Mouse (Mus musculus) c-Kit-positive CD71-positive TER-119-negative erythroid progenitor cells, embryonic 14.5 days (primary cell): ENCODE data around the gene Olfr730.

Experiments
- DNase-seq: peaks from one replicate; pipeline ENCODE4 v3.0.0-alpha.2; 2013; ENCODE audit warnings: low read depth

Gene Olfr730

DNA sequence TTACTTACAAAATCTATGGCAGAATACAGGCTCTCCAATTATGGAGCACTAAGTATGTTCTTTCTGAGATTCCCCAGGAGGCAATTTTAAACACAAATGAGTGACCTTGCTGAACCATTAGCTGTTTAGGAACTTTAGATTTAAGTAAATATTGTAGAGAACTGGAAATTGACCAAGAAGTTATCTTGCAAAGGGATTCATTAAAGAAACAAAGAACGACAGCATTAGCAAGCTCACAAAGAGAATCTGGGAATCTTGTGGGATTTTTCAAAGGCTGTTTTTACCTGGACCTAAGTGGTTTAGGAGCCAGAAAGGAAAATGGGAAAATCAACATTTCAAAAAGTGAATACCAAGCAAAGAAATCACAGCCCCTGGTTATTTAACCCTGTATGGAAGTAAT, at the start of gene Olfr730:
Gene Olfr730 (minus strand): TSS at position 101 of the 400 bp plus-strand sequence.
- no peak for DNase-seq

DNA sequence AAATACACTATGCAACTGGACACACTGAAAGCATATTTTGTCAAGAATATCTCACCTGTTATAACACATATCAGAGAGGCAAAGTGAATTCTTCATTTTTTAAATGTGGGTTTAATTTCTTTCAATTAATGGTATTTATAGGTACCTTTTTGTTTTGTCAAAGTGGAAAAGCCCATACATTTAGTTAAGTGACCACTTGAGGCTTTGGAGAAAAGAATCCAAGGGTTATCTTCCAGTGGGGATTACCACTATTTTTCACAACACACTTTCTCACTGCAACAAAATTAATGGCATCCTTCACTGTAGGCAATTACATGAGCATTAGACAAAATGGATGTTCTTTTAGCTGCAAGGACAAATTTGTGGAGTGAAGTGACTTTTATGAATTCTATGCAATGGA, 35.2 kb downstream of the Olfr730 start, which contains the start of gene Olfr729:
Gene Olfr729 (minus strand): TSS at position 101 of the 400 bp plus-strand sequence.
- no peak for DNase-seq

DNA sequence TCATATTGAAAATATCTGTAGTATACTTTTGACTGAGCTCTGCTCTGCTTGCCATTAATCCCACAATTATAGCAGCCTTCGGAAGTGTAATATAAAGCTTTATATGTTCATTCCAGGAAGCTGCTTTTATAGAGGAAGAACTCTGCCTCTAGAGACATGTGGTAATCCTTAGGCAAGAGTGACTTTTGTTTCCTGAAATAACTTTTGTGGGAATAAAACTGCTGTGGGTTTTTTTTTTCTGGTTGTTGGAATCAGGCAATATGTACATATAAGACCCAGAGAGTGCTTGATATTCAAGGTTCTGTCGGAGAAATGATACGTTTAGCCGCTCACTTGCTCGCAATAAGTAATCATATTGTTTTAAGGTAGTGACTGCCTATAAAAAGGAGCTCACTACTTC, 45.4 kb downstream of the Olfr730 start, which contains the start of gene Olfr728:
Gene Olfr728 (minus strand): TSS at position 101 of the 400 bp plus-strand sequence.
- DNase-seq = no peak
